Mouse (Mus musculus): Measurements from ENCODE around the gene Elk3.

DNA sequence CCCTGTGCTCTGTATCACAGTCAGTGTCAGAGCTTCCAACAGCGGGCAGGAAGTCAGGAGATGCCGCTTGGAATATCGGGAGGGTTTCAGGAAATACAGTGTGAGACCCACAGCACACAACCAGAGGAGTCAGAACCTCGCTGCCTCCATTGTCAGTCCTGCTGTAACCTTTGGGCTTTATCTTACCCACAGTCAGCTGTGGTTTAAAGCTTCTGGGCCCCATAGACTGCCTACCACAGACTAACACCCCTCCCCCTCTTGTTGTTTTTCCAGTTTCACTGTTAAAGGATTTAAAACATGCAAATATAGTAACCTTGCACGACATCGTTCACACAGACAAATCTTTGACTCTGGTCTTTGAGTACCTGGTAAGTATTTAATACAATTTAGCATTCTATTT is 85.2 kb downstream of the Elk3 start:
- no peak for TF ChIP-seq CTCF (IDR thresholded peaks at IDR 0.05; ENCODE audit: low read depth)
- TF ChIP-seq EP300 (optimal IDR thresholded peaks at IDR 0.05), result no peak
